Mouse (Mus musculus) thymus, postnatal 4 days (tissue): ENCODE data around the gene Gm5891.
"Not testable (repeated sequence)": the region's sequence is repeated elsewhere in the genome, so short reads cannot be mapped to it uniquely, and the experiment has no call there.

Source experiments
- DNase-seq: peaks from one replicate; pipeline ENCODE4 v3.0.0; 2021

The Gm5891 gene

DNA sequence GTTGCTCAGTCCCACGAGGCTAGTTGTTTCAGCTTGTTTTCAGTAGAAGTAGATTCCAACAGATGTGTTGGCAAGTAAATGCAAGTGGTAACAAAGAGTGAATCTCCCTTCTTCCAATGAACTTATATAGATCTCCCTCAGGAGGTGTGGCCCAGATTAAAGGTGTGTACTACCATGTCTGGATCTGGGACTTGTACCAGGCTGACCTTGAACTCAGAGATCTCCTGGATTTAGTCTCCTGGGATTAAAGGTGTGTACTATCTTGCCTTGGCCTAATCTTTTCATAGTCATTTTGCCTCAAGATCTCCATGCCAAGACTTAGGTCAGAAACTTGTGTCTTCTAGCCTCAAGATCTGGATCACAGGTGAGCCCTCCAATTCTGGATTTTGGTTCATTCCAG, at the start of gene Gm5891:
TSS of gene Gm5891 (minus strand) at position 101 of the 400 bp plus-strand sequence.
- DNase-seq = not testable (repeated sequence)
